Mouse (Mus musculus): ENCODE measurements at regions not wholly inside any gene's neighbourhood (a gene's known extent, or its start where the extent isn't known, plus 50 kb on each side); places are given as distances from the start of the nearest gene placed in this dataset.

GRCm38 (mm10) chr12:54262236-54263005 is 58.8 kb upstream of the Egln3 start:
- H3K9me3 ChIP-seq = no peaks in the 10 kb centered on the region
- no peak overlapping the region for H3K9ac ChIP-seq
- H3K27ac ChIP-seq = no peak overlapping the region
- H3K36me3 ChIP-seq = no peaks in the 10 kb centered on the region
- no peak overlapping the region for H3K4me2 ChIP-seq
- 68% methylated on average over 11 of the region's 11 CpGs for WGBS
- H3K27me3 ChIP-seq = no peaks in the 10 kb centered on the region
- no peak for ATAC-seq (ENCODE audit: insufficient number of reproducible peaks, low FRiP score, low TSS enrichment, low read depth)
- H3K4me3 ChIP-seq = no peak overlapping the region
- peaks cover 7% of the 10 kb centered on the region; the same call in 1 of the 2 replicates for H3K4me1 ChIP-seq

GRCm38 (mm10) chr12:54261426-54261825 is 57.8 kb upstream of the Egln3 start:
- H3K4me1 ChIP-seq = peaks cover 7% of the 10 kb centered on the region; the same call in 1 of the 2 replicates
- no peak for ATAC-seq (ENCODE audit: insufficient number of reproducible peaks, low FRiP score, low TSS enrichment, low read depth)
- WGBS = 73% methylated on average over 5 of the region's 5 CpGs
- no peaks in the 10 kb centered on the region for H3K27me3 ChIP-seq
- H3K4me2 ChIP-seq = no peak overlapping the region
- H3K36me3 ChIP-seq = no peaks in the 10 kb centered on the region
- no peak overlapping the region for H3K4me3 ChIP-seq
- H3K27ac ChIP-seq = no peak overlapping the region
- H3K9me3 ChIP-seq = no peaks in the 10 kb centered on the region
- H3K9ac ChIP-seq = no peak overlapping the region

GRCm38 (mm10) chr12:54260502-54260901 is 56.8 kb upstream of the Egln3 start:
- 61% methylated on average over 6 of the region's 6 CpGs for WGBS
- no peak for ATAC-seq (ENCODE audit: insufficient number of reproducible peaks, low FRiP score, low TSS enrichment, low read depth)
- Histone ChIP-seq H3K27ac (no peak overlapping the region), H3K36me3 (no peaks in the 10 kb centered on the region), H3K27me3 (no peaks in the 10 kb centered on the region), H3K9ac (no peak overlapping the region), H3K4me2 (no peak overlapping the region), H3K4me1 (peaks cover 7% of the 10 kb centered on the region; the same call in 1 of the 2 replicates), H3K4me3 (no peak overlapping the region), H3K9me3 (no peaks in the 10 kb centered on the region)

- H3K36me3 ChIP-seq = no peaks in the 10 kb centered on the region
- H3K4me2 ChIP-seq = no peak overlapping the region
- H3K27ac ChIP-seq = no peak overlapping the region
- no peak for ATAC-seq (ENCODE audit: insufficient number of reproducible peaks, low FRiP score, low TSS enrichment, low read depth)
- no peaks in the 10 kb centered on the region for H3K9me3 ChIP-seq
- no peak overlapping the region for H3K4me3 ChIP-seq
- no peak overlapping the region for H3K9ac ChIP-seq
- 55% methylated on average over 7 of the region's 7 CpGs for WGBS
- no peaks in the 10 kb centered on the region for H3K27me3 ChIP-seq
- H3K4me1 ChIP-seq = no peaks in the 10 kb centered on the region
Measured at GRCm38 (mm10) chr12:54257776-54258433, 54.2 kb upstream of the Egln3 start.

- WGBS = 73% methylated on average over 6 of the region's 6 CpGs
- Histone ChIP-seq H3K9ac (no peak overlapping the region), H3K36me3 (no peaks in the 10 kb centered on the region), H3K27ac (no peak overlapping the region), H3K9me3 (no peaks in the 10 kb centered on the region), H3K27me3 (no peaks in the 10 kb centered on the region), H3K4me1 (no peaks in the 10 kb centered on the region), H3K4me3 (no peak overlapping the region), H3K4me2 (no peak overlapping the region)
- ATAC-seq (ENCODE audit: insufficient number of reproducible peaks, low FRiP score, low TSS enrichment, low read depth) = no peak
Measured at GRCm38 (mm10) chr12:54256506-54257128, 53.0 kb upstream of the Egln3 start.
